Mouse (Mus musculus): ENCODE measurements at regions not wholly inside any gene's neighbourhood (a gene's known extent, or its start where the extent isn't known, plus 50 kb on each side); places are given as distances from the start of the nearest gene placed in this dataset.

GRCm38 (mm10) chr10:97332639-97333038, 146.8 kb upstream of the Dcn start:
- peaks cover 20% of the 10 kb centered on the region for H3K9me3 ChIP-seq (replicated peaks; ENCODE audit: control insufficient read depth, insufficient read depth, low read length, poor library complexity, severe bottlenecking)

GRCm38 (mm10) chr10:97334044-97334443, 145.4 kb upstream of the Dcn start:
- no peak overlapping the region for H3K4me3 ChIP-seq (ENCODE audit: low read depth, low read length)
- TF ChIP-seq EP300 (IDR thresholded peaks at IDR 0.05; ENCODE audit: insufficient read depth, low read depth, low read length), result no peak
- TF ChIP-seq CTCF (IDR thresholded peaks at IDR 0.05; ENCODE audit: low read depth, low read length), result no peak
- no peak for TF ChIP-seq POLR2A (IDR thresholded peaks at IDR 0.05; ENCODE audit: insufficient read depth, low read length)
- H3K9ac ChIP-seq (ENCODE audit: low read depth, poor library complexity, severe bottlenecking), result no peak overlapping the region

More at GRCm38 (mm10) chr10:97332639-97333038, 146.8 kb upstream of the Dcn start:
- TF ChIP-seq EP300 (IDR thresholded peaks at IDR 0.05; ENCODE audit: insufficient read depth, low read depth, low read length), result no peak
- no peak for TF ChIP-seq POLR2A (IDR thresholded peaks at IDR 0.05; ENCODE audit: insufficient read depth, low read length)
- no peak for TF ChIP-seq CTCF (IDR thresholded peaks at IDR 0.05; ENCODE audit: low read depth, low read length)
- Histone ChIP-seq H3K27me3 (ENCODE audit: control insufficient read depth, insufficient read depth, low read length, poor library complexity, severe bottlenecking) (no peaks in the 10 kb centered on the region), H3K4me3 (ENCODE audit: low read depth, low read length) (no peak overlapping the region), H3K4me1 (ENCODE audit: control insufficient read depth, insufficient read depth, low read length) (no peaks in the 10 kb centered on the region), H3K9ac (ENCODE audit: low read depth, poor library complexity, severe bottlenecking) (no peak overlapping the region), H3K36me3 (ENCODE audit: control insufficient read depth, insufficient read depth, low read length, poor library complexity, severe bottlenecking) (no peaks in the 10 kb centered on the region), H3K27ac (ENCODE audit: insufficient read depth, low read length) (no peak overlapping the region)

GRCm38 (mm10) chr10:97334606-97335150, 144.7 kb upstream of the Dcn start:
- no peaks in the 10 kb centered on the region for H3K36me3 ChIP-seq (ENCODE audit: control insufficient read depth, insufficient read depth, low read length, poor library complexity, severe bottlenecking)
- H3K9me3 ChIP-seq (replicated peaks; ENCODE audit: control insufficient read depth, insufficient read depth, low read length, poor library complexity, severe bottlenecking), result peaks cover 18% of the 10 kb centered on the region
- H3K27me3 ChIP-seq (ENCODE audit: control insufficient read depth, insufficient read depth, low read length, poor library complexity, severe bottlenecking), result no peaks in the 10 kb centered on the region
- TF ChIP-seq EP300 (IDR thresholded peaks at IDR 0.05; ENCODE audit: insufficient read depth, low read depth, low read length) (no peak), POLR2A (IDR thresholded peaks at IDR 0.05; ENCODE audit: insufficient read depth, low read length) (no peak), CTCF (IDR thresholded peaks at IDR 0.05; ENCODE audit: low read depth, low read length) (no peak)
- H3K4me1 ChIP-seq (ENCODE audit: control insufficient read depth, insufficient read depth, low read length), result no peaks in the 10 kb centered on the region
- no peak overlapping the region for H3K4me3 ChIP-seq (ENCODE audit: low read depth, low read length)
- no peak overlapping the region for H3K9ac ChIP-seq (ENCODE audit: low read depth, poor library complexity, severe bottlenecking)
- H3K27ac ChIP-seq (ENCODE audit: insufficient read depth, low read length), result no peak overlapping the region

More at GRCm38 (mm10) chr10:97334044-97334443, 145.4 kb upstream of the Dcn start:
- Histone ChIP-seq H3K9me3 (replicated peaks; ENCODE audit: control insufficient read depth, insufficient read depth, low read length, poor library complexity, severe bottlenecking) (peaks cover 20% of the 10 kb centered on the region), H3K36me3 (ENCODE audit: control insufficient read depth, insufficient read depth, low read length, poor library complexity, severe bottlenecking) (no peaks in the 10 kb centered on the region), H3K27ac (ENCODE audit: insufficient read depth, low read length) (no peak overlapping the region), H3K27me3 (ENCODE audit: control insufficient read depth, insufficient read depth, low read length, poor library complexity, severe bottlenecking) (no peaks in the 10 kb centered on the region), H3K4me1 (ENCODE audit: control insufficient read depth, insufficient read depth, low read length) (no peaks in the 10 kb centered on the region)

GRCm38 (mm10) chr10:97338033-97338692, 141.2 kb upstream of the Dcn start:
- Histone ChIP-seq H3K27me3 (ENCODE audit: control insufficient read depth, insufficient read depth, low read length, poor library complexity, severe bottlenecking) (no peaks in the 10 kb centered on the region), H3K36me3 (ENCODE audit: control insufficient read depth, insufficient read depth, low read length, poor library complexity, severe bottlenecking) (no peaks in the 10 kb centered on the region), H3K4me1 (ENCODE audit: control insufficient read depth, insufficient read depth, low read length) (no peaks in the 10 kb centered on the region), H3K27ac (ENCODE audit: insufficient read depth, low read length) (no peak overlapping the region), H3K9me3 (replicated peaks; ENCODE audit: control insufficient read depth, insufficient read depth, low read length, poor library complexity, severe bottlenecking) (no peaks in the 10 kb centered on the region), H3K9ac (ENCODE audit: low read depth, poor library complexity, severe bottlenecking) (no peak overlapping the region), H3K4me3 (ENCODE audit: low read depth, low read length) (no peak overlapping the region)
- TF ChIP-seq POLR2A (IDR thresholded peaks at IDR 0.05; ENCODE audit: insufficient read depth, low read length), result no peak
- no peak for TF ChIP-seq EP300 (IDR thresholded peaks at IDR 0.05; ENCODE audit: insufficient read depth, low read depth, low read length)
- no peak for TF ChIP-seq CTCF (IDR thresholded peaks at IDR 0.05; ENCODE audit: low read depth, low read length)

- Histone ChIP-seq H3K9me3 (replicated peaks; ENCODE audit: control insufficient read depth, insufficient read depth, low read length, poor library complexity, severe bottlenecking) (no peaks in the 10 kb centered on the region), H3K27ac (ENCODE audit: insufficient read depth, low read length) (no peak overlapping the region), H3K36me3 (ENCODE audit: control insufficient read depth, insufficient read depth, low read length, poor library complexity, severe bottlenecking) (no peaks in the 10 kb centered on the region), H3K27me3 (ENCODE audit: control insufficient read depth, insufficient read depth, low read length, poor library complexity, severe bottlenecking) (no peaks in the 10 kb centered on the region), H3K9ac (ENCODE audit: low read depth, poor library complexity, severe bottlenecking) (no peak overlapping the region), H3K4me3 (ENCODE audit: low read depth, low read length) (no peak overlapping the region), H3K4me1 (ENCODE audit: control insufficient read depth, insufficient read depth, low read length) (no peaks in the 10 kb centered on the region)
- TF ChIP-seq EP300 (IDR thresholded peaks at IDR 0.05; ENCODE audit: insufficient read depth, low read depth, low read length) (no peak), POLR2A (IDR thresholded peaks at IDR 0.05; ENCODE audit: insufficient read depth, low read length) (no peak), CTCF (IDR thresholded peaks at IDR 0.05; ENCODE audit: low read depth, low read length) (peak; percentile 2)
Measured at GRCm38 (mm10) chr10:97339866-97340706, 139.3 kb upstream of the Dcn start.
